Mouse (Mus musculus): Measurements from ENCODE around the gene AA467197.

Gene AA467197

DNA sequence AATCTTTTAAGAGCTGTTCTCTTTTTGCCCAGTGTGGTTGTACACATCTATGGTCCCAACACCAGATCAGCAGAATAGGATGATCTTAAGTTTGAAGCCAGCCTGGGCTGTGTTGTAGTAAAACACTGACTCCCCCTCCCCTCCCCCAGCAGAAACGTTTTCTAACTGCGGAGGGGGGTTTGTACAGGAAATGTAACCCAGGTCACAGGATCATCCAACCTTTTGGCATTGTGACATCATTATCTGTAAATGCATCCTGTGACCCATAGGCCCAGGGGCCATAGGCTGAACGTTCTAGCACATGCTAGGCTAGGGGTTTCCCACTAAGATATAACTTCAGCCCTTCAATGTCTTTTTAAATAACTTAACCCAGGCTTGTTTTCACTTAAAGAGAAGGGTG is at the start of gene AA467197:
TSS of gene AA467197 (plus strand) at position 301 of the 400 bp plus-strand sequence.
- DNase-seq (ENCODE audit: low read depth in 1 of 2, low spot score in 2 of 2) = no peak

DNA sequence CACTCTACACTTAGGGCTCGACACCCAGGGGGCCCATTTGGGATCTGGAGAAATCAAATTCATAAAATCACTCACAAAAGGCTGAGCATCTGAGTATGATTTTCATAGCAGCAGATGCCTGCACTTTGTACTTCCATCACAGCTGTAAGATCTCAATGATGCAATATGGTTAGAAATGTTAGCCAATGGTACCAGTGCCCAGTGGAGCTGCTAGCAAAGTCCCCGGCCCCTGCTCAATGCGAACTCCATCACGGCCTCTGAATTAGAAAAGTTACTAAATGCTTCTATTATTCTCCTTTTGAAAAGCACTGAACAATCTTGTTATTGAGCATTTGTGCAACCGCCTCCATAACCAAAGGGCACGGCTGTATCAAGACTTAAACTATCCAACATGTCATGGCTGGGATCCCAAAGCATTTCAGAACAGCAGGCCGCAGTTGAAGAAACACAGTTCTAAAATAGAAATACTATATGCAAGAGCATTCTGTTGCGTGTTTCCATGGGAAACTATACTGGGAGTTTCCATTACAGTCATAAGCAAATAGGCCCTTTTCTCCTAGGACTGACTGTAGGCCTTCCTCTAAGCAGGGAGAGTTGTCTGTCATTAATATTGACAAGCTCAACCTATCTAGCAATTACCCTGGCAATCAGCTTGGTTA is 48.8 kb upstream of the AA467197 start:
- DNase-seq (ENCODE audit: low read depth in 1 of 2, low spot score in 2 of 2) = no peak

DNA sequence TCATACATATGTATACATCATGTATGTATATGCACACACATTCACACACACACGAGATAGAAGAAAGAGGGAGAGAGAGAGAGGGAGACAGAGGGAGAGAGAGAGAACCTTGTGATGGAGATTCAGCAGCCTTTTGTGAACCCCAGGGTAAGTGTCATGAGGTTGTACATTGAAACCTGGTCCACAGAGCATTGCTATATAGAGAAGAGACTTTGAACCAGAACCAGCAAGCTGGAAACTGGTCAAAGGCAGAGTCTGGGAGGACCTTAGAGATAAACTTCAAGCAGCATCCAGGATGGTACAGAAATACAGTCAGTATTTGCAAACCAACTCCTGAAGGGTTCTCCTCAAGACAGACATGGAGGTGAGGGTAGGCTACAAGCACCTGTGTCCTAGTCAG is 46.4 kb upstream of the AA467197 start:
- no peak for DNase-seq (ENCODE audit: low read depth in 1 of 2, low spot score in 2 of 2)

DNA sequence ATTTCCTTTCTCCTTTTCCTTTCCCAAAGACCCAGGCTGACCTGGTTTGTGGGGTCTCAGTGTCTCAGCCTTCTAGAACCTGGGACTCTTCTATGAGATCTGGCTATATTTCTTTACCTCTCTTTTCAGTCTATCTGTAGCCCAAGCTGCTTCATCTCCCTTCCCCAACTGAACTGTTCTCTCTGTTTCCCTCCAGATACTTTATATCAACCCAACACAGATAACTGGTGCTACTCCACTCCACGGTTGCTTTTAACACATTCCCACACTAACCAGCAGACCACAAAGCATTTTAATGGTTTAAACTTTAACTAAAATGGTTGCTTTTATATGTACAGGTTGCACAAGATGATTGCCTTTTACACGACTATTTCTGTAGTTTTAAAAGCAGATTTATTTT is 45.6 kb upstream of the AA467197 start:
- no peak for DNase-seq (ENCODE audit: low read depth in 1 of 2, low spot score in 2 of 2)

DNA sequence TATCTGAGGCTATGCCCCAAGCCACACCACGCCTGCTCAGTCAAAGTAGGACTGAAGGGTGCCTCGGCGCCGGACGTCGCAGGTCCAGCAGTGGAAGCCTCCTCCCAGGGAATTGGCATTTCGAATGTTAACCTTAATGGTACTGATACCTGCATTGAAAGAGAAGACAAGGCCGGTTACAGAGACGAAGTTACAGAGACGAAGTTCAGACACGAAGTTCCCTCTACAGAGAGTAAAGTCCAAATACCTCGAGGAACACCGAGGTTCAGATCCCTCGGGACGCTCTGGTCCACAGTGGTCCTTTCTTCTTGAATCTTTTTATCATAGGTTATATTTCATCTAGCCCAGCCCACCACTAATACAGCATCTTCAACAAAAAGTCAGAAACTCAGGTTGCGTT is 41.3 kb upstream of the AA467197 start:
- no peak for DNase-seq (ENCODE audit: low read depth in 1 of 2, low spot score in 2 of 2)

DNA sequence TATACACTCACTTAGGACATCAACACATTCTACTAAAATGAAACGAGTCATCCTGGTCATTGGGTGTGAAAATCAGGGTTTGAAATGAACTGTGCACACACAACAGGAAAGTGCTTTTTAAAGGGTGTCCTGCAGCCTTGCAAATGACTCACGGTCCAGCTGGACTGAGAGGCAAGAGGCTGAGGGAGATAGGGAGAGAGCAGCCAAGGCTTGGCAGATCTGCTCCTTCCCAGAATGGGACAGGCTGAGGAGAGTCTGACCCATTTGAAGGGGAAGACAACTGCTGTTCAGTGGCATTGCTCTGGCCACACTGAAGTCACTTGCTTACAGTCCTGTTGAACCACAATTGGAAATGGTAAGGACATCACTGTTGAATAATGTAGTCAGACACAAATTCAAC is 37.0 kb upstream of the AA467197 start:
- no peak for DNase-seq (ENCODE audit: low read depth in 1 of 2, low spot score in 2 of 2)

DNA sequence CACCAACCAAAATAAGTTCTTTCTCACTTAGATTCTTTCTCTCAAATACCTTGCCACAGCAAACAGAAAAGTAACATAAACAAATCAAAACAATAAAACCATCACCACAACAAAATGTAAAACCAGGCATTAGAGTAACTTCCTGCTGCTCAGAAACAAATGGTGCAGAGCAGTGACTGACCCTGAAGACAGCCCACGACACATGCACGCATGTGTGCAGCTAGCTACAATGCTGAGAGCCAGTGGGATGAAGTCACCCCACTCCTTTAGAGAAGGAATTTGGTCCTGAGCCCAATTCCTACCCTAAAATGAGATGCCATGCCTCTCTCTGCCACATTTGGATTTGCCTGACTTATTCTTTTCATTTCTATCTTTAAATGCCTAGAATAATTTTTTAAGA is 35.4 kb upstream of the AA467197 start:
- no peak for DNase-seq (ENCODE audit: low read depth in 1 of 2, low spot score in 2 of 2)

DNA sequence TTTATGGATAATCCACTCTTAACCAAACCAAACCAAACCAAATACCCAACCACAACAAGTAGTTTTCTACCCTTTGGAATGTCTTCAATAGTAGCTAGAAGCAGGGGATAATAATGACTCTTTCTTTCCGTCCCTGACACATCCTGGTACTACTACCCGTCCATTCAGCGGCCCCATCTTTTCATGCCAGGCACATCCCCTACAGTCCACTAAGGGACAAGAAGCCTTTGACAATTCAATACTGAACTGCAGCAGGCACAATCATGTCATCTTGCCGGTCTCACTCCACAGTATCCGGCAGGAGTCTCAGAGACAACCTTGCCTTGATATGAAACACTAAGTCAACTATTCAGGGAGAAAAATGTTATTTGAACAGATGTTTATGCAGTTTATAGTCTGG is 31.0 kb upstream of the AA467197 start:
- DNase-seq (ENCODE audit: low read depth in 1 of 2, low spot score in 2 of 2) = no peak

DNA sequence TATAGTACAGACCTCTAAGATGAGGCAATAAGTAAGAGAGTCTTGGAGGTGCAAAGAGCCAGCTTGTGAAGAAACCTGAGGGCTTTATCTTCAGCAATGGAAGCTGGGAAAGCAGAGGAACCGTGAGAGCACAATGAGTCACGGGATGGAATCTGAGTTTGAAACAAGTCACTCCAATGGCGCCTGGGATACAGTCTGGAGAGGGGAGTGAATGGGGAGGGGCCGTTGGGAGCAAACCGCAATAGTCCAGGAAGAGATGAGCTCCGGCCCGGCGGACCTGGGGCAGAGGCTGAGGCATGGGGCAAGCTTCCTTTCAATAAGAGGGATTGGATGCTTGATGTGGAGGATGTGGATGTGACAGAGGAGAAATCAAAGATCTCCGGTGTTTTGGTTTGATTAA is 28.0 kb upstream of the AA467197 start:
- DNase-seq (ENCODE audit: low read depth in 1 of 2, low spot score in 2 of 2) = no peak

DNA sequence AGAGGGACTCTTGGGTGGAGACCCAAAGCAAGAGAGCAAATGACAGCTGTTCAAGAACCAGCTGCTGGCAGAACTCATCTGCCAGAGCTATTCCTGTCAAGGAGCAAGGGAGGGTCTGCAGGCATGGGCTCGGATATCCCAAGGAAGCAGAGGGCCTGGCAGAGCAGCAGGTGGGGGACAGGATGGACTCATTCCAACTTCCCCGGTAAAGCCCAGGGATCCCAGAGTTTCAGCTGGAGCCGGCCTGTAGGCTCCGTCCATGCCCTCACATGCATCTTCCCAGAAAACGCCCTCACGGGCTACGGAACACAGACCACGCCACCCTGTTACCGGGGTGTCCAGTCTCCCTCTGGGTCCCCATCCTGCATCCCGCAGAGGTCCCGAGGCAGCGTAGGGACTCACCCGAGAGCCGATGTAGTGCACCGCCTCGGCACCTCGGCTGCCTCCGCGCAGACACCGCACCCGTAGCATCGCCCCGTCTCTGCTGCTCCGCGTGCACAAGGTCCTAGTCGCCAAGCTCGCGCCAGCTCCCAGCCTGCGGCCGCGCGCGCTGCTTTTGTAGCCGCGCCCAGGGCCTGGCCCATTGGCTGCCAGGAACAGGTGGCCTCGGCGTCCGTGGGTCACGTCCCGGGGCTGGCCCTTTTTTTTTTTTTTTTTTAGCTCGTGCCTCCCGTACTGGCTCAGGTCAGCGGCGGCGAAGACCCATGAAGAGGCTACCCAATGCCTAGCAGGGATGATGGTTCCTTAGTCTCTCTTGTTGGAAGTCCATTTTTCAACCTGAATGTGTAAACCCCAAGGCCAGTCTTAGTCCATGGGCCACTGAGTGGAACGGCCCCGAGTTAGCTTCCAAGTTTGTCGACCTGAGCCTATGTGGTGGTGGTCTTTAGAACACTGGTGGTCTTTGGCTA is 25.8 kb upstream of the AA467197 start, which contains the start of gene Gatm:
TSS of gene Gatm (minus strand) at position 558 of the 908 bp plus-strand sequence.
- peak; percentile 29 to 40 for DNase-seq (ENCODE audit: low read depth in 1 of 2, low spot score in 2 of 2)

DNA sequence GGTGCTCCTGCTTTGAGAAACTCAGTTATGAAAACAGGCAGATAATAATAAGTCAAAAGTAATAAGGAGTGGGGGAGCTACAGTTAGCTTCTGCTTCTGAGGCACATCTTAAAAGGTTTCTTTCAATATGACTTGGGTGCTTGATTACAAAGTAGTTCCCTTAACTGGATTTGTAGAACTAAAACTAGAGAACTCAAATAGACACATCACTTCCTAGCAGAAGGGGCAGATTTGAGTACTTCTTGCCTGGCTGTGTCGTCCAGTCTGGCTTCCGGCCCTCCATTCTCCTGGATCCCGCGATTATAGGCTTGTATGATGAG is 25.2 kb upstream of the AA467197 start:
- no peak for DNase-seq (ENCODE audit: low read depth in 1 of 2, low spot score in 2 of 2)

DNA sequence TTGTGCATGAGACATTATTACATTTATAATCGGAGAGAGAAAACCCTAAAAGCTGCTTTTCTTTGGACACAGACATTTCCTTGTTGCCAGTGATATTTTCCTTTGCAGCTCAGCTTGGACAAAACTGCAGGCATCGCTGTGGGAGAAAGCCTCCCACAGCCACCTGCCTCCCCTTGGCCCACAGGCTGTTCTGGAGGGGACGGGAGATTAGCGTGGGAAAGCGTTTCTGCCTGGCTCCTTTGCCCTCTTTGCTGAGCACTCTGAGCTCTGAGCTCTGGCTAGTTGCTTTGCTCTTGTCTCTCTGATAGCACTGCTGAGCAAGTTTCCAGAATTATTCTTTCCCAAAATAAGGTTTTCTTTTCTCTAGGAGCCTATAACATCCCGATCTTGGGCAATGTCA is 20.5 kb upstream of the AA467197 start:
- DNase-seq (ENCODE audit: low read depth in 1 of 2, low spot score in 2 of 2) = no peak

DNA sequence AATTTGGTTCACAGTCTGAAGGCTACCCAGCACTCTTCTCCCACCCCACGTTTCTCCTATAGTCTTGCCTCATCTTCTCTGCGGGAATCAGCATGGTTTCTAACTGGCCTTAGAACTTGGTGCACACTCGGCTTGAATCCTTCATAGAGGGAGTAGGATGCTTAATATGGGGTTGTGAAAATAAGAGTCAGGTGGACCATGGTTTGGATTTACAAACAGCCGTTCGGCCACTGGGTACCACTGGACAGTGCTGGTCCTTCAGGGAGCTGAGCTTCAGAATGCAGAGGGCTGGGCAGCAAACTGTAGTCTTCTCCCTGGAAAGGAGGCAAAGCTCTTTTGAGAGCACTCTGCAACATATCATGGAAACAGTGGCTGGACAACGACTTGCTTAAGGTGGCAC is 19.0 kb upstream of the AA467197 start:
- DNase-seq (ENCODE audit: low read depth in 1 of 2, low spot score in 2 of 2) = no peak

DNA sequence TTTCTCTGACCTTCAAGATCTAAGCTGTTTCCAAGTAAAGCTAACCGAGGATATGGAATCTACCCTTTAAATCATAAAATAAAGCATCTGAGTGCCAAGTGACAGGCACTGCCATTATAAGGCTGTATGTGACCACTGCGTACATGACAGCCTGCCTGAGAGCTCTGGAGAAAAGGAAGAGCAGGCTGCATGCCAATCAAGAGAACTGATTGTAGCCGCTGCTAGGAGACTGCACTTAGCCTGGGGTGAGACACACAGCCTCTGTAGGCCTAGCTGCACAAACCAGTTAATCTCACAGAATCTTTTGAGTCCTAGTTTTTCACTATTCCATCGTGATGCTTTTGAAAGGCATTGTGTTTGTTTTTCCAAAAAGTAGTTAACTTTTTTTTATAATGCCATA is 18.1 kb upstream of the AA467197 start:
- DNase-seq (ENCODE audit: low read depth in 1 of 2, low spot score in 2 of 2) = no peak

DNA sequence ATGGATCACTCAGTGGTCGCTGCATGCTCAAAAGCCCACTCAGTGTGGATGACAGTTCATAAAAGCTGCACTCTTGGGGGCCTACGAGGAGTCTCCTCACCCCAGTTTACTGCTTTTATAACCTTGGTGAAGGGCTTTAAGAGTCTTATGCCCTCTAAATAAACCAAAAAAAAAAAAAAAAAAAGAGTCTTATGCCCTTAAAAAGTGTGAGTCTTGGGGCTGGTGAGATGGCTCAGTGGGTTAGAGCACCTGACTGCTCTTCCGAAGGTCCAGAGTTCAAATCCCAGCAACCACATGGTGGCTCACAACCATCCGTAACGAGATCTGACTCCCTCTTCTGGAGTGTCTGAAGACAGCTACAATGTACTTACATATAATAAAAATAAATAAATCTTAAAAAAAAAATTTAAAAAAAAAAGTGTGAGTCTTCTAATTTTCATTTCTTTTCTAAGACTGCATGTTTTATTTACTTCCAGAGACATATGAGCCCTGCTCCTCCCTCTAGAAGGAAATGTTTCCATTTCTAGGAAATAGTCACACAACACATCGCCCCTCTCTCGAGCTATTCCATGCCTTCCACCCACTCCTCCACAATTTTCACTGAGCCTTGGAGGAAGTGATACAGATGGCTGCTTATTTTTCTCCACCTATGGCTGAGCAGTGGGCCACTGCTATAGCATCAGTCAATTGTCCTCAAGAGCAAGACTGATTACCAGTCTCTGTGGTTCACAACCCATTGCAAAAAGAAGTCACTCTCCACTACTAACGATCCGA is 15.3 kb upstream of the AA467197 start:
- DNase-seq (ENCODE audit: low read depth in 1 of 2, low spot score in 2 of 2) = no peak

DNA sequence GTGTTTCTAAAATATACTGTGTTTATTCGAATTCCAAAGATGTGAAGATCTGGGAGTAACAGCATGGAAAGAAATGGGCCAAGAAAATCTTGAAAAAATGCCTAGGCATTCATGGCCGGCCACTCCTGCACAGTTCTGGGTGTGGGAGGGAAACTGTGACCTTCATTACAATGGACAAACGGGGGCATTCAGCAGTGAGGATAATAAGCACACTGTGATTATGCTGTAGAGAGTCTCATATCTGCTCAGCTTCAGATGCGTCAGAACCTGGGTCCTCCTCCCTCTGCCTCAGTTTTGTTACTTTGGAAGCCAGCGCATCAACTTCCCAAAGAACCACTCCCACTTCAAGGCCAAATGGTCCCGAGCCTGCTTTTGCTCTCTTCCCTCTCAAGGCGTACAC is 10.9 kb upstream of the AA467197 start:
- DNase-seq (ENCODE audit: low read depth in 1 of 2, low spot score in 2 of 2) = no peak

DNA sequence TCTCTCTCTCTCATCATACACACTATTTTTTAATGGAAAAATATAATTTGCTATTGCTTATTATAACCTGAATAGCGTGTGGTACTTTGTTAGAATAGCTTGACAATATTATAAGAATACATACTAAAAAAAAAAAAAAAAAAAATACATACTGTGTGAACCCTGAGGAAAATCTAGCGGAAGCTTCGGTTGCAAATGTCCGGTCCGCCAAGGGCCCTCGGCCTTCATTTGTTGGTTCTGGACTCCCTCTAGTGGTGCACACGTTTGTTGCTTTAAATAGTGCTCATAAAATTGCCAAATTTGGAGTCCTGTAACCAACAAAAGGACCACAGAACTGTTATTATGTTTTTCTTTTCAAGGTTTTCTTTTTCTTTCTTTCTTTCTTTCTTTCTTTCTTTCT is 7.8 kb upstream of the AA467197 start:
- peak; percentile 42 to 58 for DNase-seq (ENCODE audit: low read depth in 1 of 2, low spot score in 2 of 2)

DNA sequence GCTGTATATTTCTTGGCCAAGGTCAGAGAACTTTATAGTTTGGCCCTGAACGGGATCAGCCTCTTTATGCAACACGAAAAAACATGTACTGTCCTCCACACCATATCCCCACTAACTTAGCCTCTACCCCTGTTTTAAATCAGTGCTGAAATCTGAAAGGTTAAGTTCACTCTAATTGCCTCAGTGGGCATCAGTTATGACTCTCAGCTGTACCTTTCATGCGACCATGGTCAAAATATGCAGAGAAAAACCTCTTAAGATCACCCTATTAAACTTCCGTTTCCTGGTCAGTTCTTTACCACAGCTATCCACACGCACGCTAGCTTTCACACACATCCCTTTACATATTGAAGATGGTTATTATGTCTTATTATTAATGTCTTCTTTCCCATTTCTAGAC is 6.9 kb upstream of the AA467197 start:
- no peak for DNase-seq (ENCODE audit: low read depth in 1 of 2, low spot score in 2 of 2)

DNA sequence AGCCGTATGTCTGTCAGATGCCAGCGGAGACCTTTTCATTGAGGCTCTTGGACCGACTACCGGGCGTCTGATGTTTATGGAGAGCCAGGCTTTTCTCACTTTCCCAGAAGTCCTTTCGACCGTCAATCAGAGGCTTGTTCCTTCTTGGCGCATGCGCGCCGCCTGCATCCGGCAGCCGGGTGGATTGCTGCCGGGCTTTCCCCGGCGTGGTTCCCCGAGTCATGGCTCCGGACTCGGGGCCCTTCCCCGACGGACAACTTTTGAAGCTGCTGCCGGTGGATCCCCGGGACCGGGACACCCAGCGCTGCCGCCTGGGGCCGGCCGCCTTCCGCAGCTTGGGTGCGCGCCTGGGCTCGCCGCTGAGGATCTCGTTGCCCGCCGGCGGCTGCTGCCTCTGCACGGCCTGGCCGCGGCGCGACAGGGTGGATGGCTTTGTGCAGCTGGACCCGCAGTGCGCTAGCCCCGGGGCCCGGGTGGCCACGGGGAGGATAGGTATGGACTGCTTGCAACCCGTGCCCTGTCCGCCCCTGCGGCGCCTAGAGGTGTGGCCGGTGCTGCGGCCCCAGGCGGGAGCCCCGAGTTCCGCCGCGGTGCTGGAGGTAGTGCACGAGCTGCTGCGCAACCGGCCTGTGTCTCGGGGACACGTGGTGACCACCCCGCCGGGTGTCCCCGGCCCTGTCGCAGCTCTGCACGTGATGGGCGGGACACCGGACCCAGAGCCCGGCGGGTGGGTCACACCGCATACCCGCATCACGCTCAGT is 6.1 kb upstream of the AA467197 start:
- DNase-seq (ENCODE audit: low read depth in 1 of 2, low spot score in 2 of 2) = peak; percentile 57 to 75

DNA sequence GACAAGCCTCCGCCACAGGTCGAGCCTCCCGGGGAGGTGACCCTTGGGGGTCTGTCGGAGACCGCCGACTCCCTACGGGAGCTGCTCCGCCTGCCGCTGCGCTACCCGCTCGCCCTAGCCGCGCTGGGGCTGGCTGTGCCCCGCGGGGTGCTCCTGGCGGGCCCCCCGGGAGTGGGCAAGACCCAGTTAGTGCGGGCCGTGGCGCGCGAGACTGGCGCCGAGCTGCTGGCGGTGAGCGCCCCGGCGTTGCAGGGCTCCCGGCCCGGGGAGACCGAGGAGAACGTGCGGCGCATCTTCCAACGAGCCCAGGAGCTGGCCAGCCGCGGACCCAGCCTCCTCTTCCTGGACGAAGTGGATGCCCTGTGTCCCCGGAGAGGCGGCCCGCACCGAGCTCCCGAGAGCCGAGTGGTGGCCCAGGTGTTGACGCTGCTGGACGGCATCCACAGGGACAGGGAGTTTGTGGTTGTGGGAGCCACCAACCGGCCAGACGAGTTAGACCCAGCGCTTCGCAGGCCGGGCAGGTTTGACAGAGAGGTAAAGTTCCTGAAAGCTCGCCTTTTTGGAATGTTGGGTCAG is 5.5 kb upstream of the AA467197 start:
- DNase-seq (ENCODE audit: low read depth in 1 of 2, low spot score in 2 of 2) = peak in 1 of 2 experiments; percentile 10

DNA sequence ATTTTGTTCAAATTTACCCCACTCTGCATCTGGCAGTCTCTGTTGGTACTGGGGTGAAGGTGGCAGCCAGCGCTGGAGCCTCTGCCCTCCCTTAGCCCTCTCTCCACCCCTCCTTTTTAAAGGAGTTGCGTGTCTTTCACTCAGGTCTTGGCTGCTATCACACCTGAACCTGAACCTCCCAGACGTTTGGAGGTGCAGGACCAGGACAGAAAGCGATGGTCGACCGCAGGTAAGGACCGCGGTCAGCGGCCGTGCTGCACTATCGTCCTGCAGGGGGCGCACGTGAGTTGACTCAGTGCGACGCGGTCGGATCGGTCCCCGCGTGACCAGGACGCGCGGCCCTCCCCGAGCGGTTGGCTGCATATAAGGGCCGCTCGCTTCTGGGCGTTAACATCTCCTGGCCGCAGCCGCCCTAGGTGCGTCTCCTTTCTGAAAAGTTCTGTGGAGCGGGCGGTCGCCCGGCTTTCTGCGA is 776 bp downstream of the AA467197 start:
- DNase-seq (ENCODE audit: low read depth in 1 of 2, low spot score in 2 of 2) = peak; percentile 27 to 55
